Mouse (Mus musculus): Measurements from ENCODE around the gene Olfr544.
"Not testable (repeated sequence)": the region's sequence is repeated elsewhere in the genome, so short reads cannot be mapped to it uniquely, and the experiment has no call there.

Olfr544 gene

GRCm38 (mm10) chr7:102488161-102488560 lies at the start of gene Olfr544:
TSS of gene Olfr544 (minus strand) at chr7:102488313.
- in situ Hi-C loops (cut with MboI, MseI): no loop called here

- in situ Hi-C loops (cut with MboI, MseI): no loop called here
Observed at GRCm38 (mm10) chr7:102534449-102534848, 46.3 kb upstream of the Olfr544 start, which contains the start of gene Olfr547. TSS of gene Olfr547 (plus strand) at chr7:102534749.

GRCm38 (mm10) chr7:102529052-102529451 lies 40.9 kb upstream of the Olfr544 start:
- in situ Hi-C loops (cut with MboI, MseI): no loop called here

- in situ Hi-C loops (cut with MboI, MseI): loop anchor here (10.0 kb wide), 1 partner anchor 178 kb away; the partner anchor contains the start of gene Olfr557
Observed at GRCm38 (mm10) chr7:102517051-102517335, 28.9 kb upstream of the Olfr544 start.

- in situ Hi-C loops (cut with MboI, MseI): loop anchor here (10.0 kb wide), 1 partner anchor 178 kb away; the partner anchor contains the start of gene Olfr557
Observed at GRCm38 (mm10) chr7:102516261-102517050, 28.3 kb upstream of the Olfr544 start.

- in situ Hi-C loops (cut with MboI, MseI): loop anchor here (10.0 kb wide), 1 partner anchor 181 kb away; the partner anchor contains the start of gene Olfr557
Observed at GRCm38 (mm10) chr7:102514144-102514543, 26.0 kb upstream of the Olfr544 start.

GRCm38 (mm10) chr7:102512814-102513435 lies 24.8 kb upstream of the Olfr544 start:
- in situ Hi-C loops (cut with MboI, MseI): loop anchor here (10.0 kb wide), 1 partner anchor 182 kb away; the partner anchor contains the start of gene Olfr557

GRCm38 (mm10) chr7:102511927-102512326 lies 23.8 kb upstream of the Olfr544 start:
- in situ Hi-C loops (cut with MboI, MseI): loop anchor here (10.0 kb wide), 1 partner anchor 183 kb away; the partner anchor contains the start of gene Olfr557

GRCm38 (mm10) chr7:102509726-102510125 lies 21.6 kb upstream of the Olfr544 start:
- in situ Hi-C loops (cut with MboI, MseI): loop anchor here (5.0 to 10.0 kb wide), 3 partner anchors 128 to 408 kb away; partner anchors contain the start of genes Olfr554, Olfr557 and Olfr571

- in situ Hi-C loops (cut with MboI, MseI): loop anchor here (5.0 kb wide), 2 partner anchors 129 to 409 kb away; partner anchors contain the start of genes Olfr554 and Olfr571
Observed at GRCm38 (mm10) chr7:102508666-102509065, 20.6 kb upstream of the Olfr544 start.

- in situ Hi-C loops (cut with MboI, MseI): loop anchor here (5.0 kb wide), 2 partner anchors 129 to 409 kb away; partner anchors contain the start of genes Olfr554 and Olfr571
Observed at GRCm38 (mm10) chr7:102508066-102508465, 20.0 kb upstream of the Olfr544 start.

- in situ Hi-C loops (cut with MboI, MseI): loop anchor here (5.0 kb wide), 2 partner anchors 130 to 410 kb away; partner anchors contain the start of genes Olfr554 and Olfr571
Observed at GRCm38 (mm10) chr7:102506848-102507247, 18.7 kb upstream of the Olfr544 start.

- in situ Hi-C loops (cut with MboI, MseI): no loop called here
Observed at GRCm38 (mm10) chr7:102501986-102502385, 13.9 kb upstream of the Olfr544 start.

GRCm38 (mm10) chr7:102499473-102499872 lies 11.4 kb upstream of the Olfr544 start, which contains the start of gene Olfr545:
TSS of gene Olfr545 (minus strand) at chr7:102499573.
- in situ Hi-C loops (cut with MboI, MseI): no loop called here

- in situ Hi-C loops (cut with MboI, MseI): not testable (repeated sequence)
Observed at GRCm38 (mm10) chr7:102494416-102494815, 6.3 kb upstream of the Olfr544 start.

- in situ Hi-C loops (cut with MboI, MseI): no loop called here
Observed at GRCm38 (mm10) chr7:102486105-102486504, 2.0 kb downstream of the Olfr544 start.

GRCm38 (mm10) chr7:102484766-102485165 lies 3.3 kb downstream of the Olfr544 start:
- in situ Hi-C loops (cut with MboI, MseI): not testable (repeated sequence)

GRCm38 (mm10) chr7:102483665-102484064 lies 4.4 kb downstream of the Olfr544 start:
- in situ Hi-C loops (cut with MboI, MseI): no loop called here

GRCm38 (mm10) chr7:102481579-102481978 lies 6.5 kb downstream of the Olfr544 start, which contains the start of gene Olfr543:
TSS of gene Olfr543 (minus strand) at chr7:102481679.
- in situ Hi-C loops (cut with MboI, MseI): no loop called here

- in situ Hi-C loops (cut with MboI, MseI): no loop called here
Observed at GRCm38 (mm10) chr7:102480821-102481220, 7.3 kb downstream of the Olfr544 start.

- in situ Hi-C loops (cut with MboI, MseI): no loop called here
Observed at GRCm38 (mm10) chr7:102479368-102480078, 8.6 kb downstream of the Olfr544 start.
